Comparison of ENCODE assay signal across 16 mouse cellular contexts in genomic region chr7:128575211-128575610, GRCm38 (mm10).
"Had no signal": no experiment of that assay in that cellular context is flagged by ENCODE, and none has a peak within 500 bp of the region (broad histone marks: within the 10 kb centered on the region; RNA-seq: fewer than 3 reads in every experiment).

No protein-coding gene starts in this region.

- DNase-seq: gastrocnemius, adult 2 months; gastrocnemius, postnatal 10 days; gastrocnemius, postnatal 25 days; heart, adult 18-20 months; heart, postnatal 10 days; heart, postnatal 4 days; kidney, adult 18-20 months; kidney, adult 8-10 months; kidney, postnatal 10 days; kidney, postnatal 25 days; kidney, postnatal 4 days; layer of hippocampus, adult 9-11 months; layer of hippocampus, postnatal 36 days; liver; liver, embryonic 13.5 days; liver, postnatal 0 days had no signal
